Mouse (Mus musculus) gastrocnemius, postnatal 36 days (tissue): ENCODE results near the gene Gm45234. TPM values are rescaled to one million over a fixed set of nuclear protein-coding genes. Genes with fewer than 3 reads are reported as not detected.

ENCODE experiments used
- DNase-seq, 2 experiments: peaks; one replicate each; pipeline ENCODE4 v3.0.0; 2022
- intact Hi-C: fragments of 180-260 bp; cut with DNase I; formaldehyde crosslinking; loops from one replicate; pipeline ENCODE4 v1.15.1; 2025
- total RNA-seq, 2 experiments: library from RNA; stranded (reverse); gene quantifications; 2 replicates each; pipeline ENCODE4 v1.2.3; 2021

Gm45234 gene
- total RNA-seq, 2 experiments from 2014 or later = 0.08 TPM; not detected in 1

- no peak for DNase-seq
- intact Hi-C loops = loop anchor here (10.0 kb wide), 1 partner anchor 263 kb away; no protein-coding TSS in a partner anchor
These were observed 12.3 kb upstream of the Gm45234 start for GRCm38 (mm10) chr6:124767920-124768703.

- intact Hi-C loops = loop anchor here (10.0 kb wide), 1 partner anchor 263 kb away; no protein-coding TSS in a partner anchor
- no peak for DNase-seq
These were observed 11.7 kb upstream of the Gm45234 start for GRCm38 (mm10) chr6:124767536-124767919.

GRCm38 (mm10) chr6:124765951-124766350 is 10.1 kb upstream of the Gm45234 start:
- intact Hi-C loops = loop anchor here (10.0 kb wide), 1 partner anchor 261 kb away; no protein-coding TSS in a partner anchor
- no peak for DNase-seq

- intact Hi-C loops = loop anchor here (2.0 to 5.0 kb wide), 4 partner anchors 47 to 187 kb away; partner anchors contain the start of genes C1rb, Emg1, Lpcat3 and Phb2
- peak; percentile 72 to 80 for DNase-seq
These were observed 3.4 kb upstream of the Gm45234 start for GRCm38 (mm10) chr6:124759259-124759658.

GRCm38 (mm10) chr6:124758849-124759232 is 3.0 kb upstream of the Gm45234 start:
- no peak for DNase-seq
- intact Hi-C loops = loop anchor here (2.0 to 5.0 kb wide), 4 partner anchors 47 to 187 kb away; partner anchors contain the start of genes C1rb, Emg1, Lpcat3 and Phb2

- intact Hi-C loops = loop anchor here (2.0 to 5.0 kb wide), 4 partner anchors 46 to 186 kb away; partner anchors contain the start of genes C1rb, Emg1, Lpcat3 and Phb2
- peak; percentile 40 to 53 for DNase-seq
These were observed 2.4 kb upstream of the Gm45234 start for GRCm38 (mm10) chr6:124757909-124758848.

GRCm38 (mm10) chr6:124757351-124757880 is 1.6 kb upstream of the Gm45234 start:
- intact Hi-C loops = loop anchor here (5.0 kb wide), 3 partner anchors 45 to 185 kb away; partner anchors contain the start of genes C1rb, Emg1, Lpcat3 and Phb2

GRCm38 (mm10) chr6:124756652-124757350 is 980 bp upstream of the Gm45234 start:
- intact Hi-C loops = loop anchor here (5.0 kb wide), 3 partner anchors 44 to 184 kb away; partner anchors contain the start of genes C1rb, Emg1, Lpcat3 and Phb2

More at GRCm38 (mm10) chr6:124757351-124757880, 1.6 kb upstream of the Gm45234 start:
- no peak for DNase-seq

GRCm38 (mm10) chr6:124755306-124755705 is 515 bp downstream of the Gm45234 start:
- intact Hi-C loops = loop anchor here (5.0 kb wide), 3 partner anchors 43 to 183 kb away; partner anchors contain the start of genes C1rb, Emg1, Lpcat3 and Phb2
- no peak for DNase-seq

More at GRCm38 (mm10) chr6:124756652-124757350, 980 bp upstream of the Gm45234 start:
- DNase-seq = peak; percentile 74 to 81

GRCm38 (mm10) chr6:124753861-124754260 is 2.0 kb downstream of the Gm45234 start:
- intact Hi-C loops = no loop called here
- DNase-seq = no peak

GRCm38 (mm10) chr6:124750405-124750804 is 5.4 kb downstream of the Gm45234 start:
- DNase-seq = no peak
- intact Hi-C loops = no loop called here

GRCm38 (mm10) chr6:124746654-124747632 is 8.9 kb downstream of the Gm45234 start:
- intact Hi-C loops = no loop called here
- DNase-seq = no peak

- no peak for DNase-seq
- intact Hi-C loops = no loop called here
These were observed 9.6 kb downstream of the Gm45234 start for GRCm38 (mm10) chr6:124746296-124746605.

GRCm38 (mm10) chr6:124745490-124746295 is 10.1 kb downstream of the Gm45234 start:
- intact Hi-C loops = no loop called here
- peak; percentile 86 to 88 for DNase-seq

GRCm38 (mm10) chr6:124744755-124745321 is 11.0 kb downstream of the Gm45234 start:
- intact Hi-C loops = no loop called here
- no peak for DNase-seq

- intact Hi-C loops = no loop called here
- no peak for DNase-seq
These were observed 12.2 kb downstream of the Gm45234 start for GRCm38 (mm10) chr6:124743647-124744046.

- intact Hi-C loops = no loop called here
- DNase-seq = no peak
These were observed 12.8 kb downstream of the Gm45234 start for GRCm38 (mm10) chr6:124742839-124743514.
